Mouse (Mus musculus) ES-Bruce4 (cell line): ENCODE results near the gene Ptk7.

ENCODE experiments used
- CTCF ChIP-seq: IDR thresholded peaks from one replicate; pipeline ENCODE4 v1.8.1; 2011; ENCODE audit warnings: low read depth, low read length
- POLR2A ChIP-seq: IDR thresholded peaks from one replicate; pipeline ENCODE4 v1.8.1; 2011; ENCODE audit warnings: low read length; ENCODE audit not compliant: insufficient read depth

- no peak for TF ChIP-seq CTCF
- TF ChIP-seq POLR2A: no peak
These were observed 39.5 kb downstream of the Ptk7 start for GRCm38 (mm10) chr17:46589635-46590314.
